Mouse (Mus musculus): ENCODE measurements around the gene Prl7a2. TPM values are rescaled to one million over a fixed set of nuclear protein-coding genes. Genes with fewer than 3 reads are reported as not detected.

Gene Prl7a2
- not detected in 2 replicates for polyA plus RNA-seq (2021; fragmentation: Nextera tagmentation)
- long read RNA-seq, experiment 1 = 0 reads
- long read RNA-seq, experiment 2 = 0 reads

GRCm38 (mm10) chr13:27667936-27668335, at the start of gene Prl7a2:
Gene Prl7a2 (minus strand): TSS chr13:27668036.

GRCm38 (mm10) chr13:27716636-27717035, 48.8 kb upstream of the Prl7a2 start, which contains the start of gene Prl7d1:
Gene Prl7d1 (minus strand): TSS chr13:27716736.

GRCm38 (mm10) chr13:27642393-27642792, 25.4 kb downstream of the Prl7a2 start, which contains the start of gene Prl7a1:
Gene Prl7a1 (minus strand): TSS chr13:27642493.

GRCm38 (mm10) chr13:27610482-27610881, 57.4 kb downstream of the Prl7a2 start, which contains the start of gene Prl7b1:
Gene Prl7b1 (minus strand): TSS chr13:27610582.

Other genes with a start within 250 kb of the Prl7a2 start
- gene Prl8a6, start 229.3 kb downstream of the Prl7a2 start, polyA plus RNA-seq (2021; fragmentation: Nextera tagmentation) = not detected in 2 replicates
- gene Prl8a8, start 154.8 kb downstream of the Prl7a2 start, polyA plus RNA-seq (2021; fragmentation: Nextera tagmentation) = not detected in 2 replicates
- gene Prl8a9, start 103.4 kb downstream of the Prl7a2 start, polyA plus RNA-seq (2021; fragmentation: Nextera tagmentation) = not detected in 2 replicates
- not detected in 2 replicates for gene Prl8a1, start 85.9 kb downstream of the Prl7a2 start, polyA plus RNA-seq (2021; fragmentation: Nextera tagmentation)
- gene Prl7b1, start 57.5 kb downstream of the Prl7a2 start, polyA plus RNA-seq (2021; fragmentation: Nextera tagmentation) = not detected in 2 replicates
- not detected in 2 replicates for gene Prl7a1, start 25.5 kb downstream of the Prl7a2 start, polyA plus RNA-seq (2021; fragmentation: Nextera tagmentation)
- gene Prl7d1, start 48.7 kb upstream of the Prl7a2 start, polyA plus RNA-seq (2021; fragmentation: Nextera tagmentation) = not detected in 2 replicates
- gene Prl7c1, start 112.8 kb upstream of the Prl7a2 start, polyA plus RNA-seq (2021; fragmentation: Nextera tagmentation) = not detected in 2 replicates
- gene Prl2a1, start 133.6 kb upstream of the Prl7a2 start, polyA plus RNA-seq (2021; fragmentation: Nextera tagmentation) = not detected in 2 replicates
- not detected in 2 replicates for gene Prl2c1, start 181.3 kb upstream of the Prl7a2 start, polyA plus RNA-seq (2021; fragmentation: Nextera tagmentation)

All from layer of hippocampus, adult 6 months (tissue).